Mouse (Mus musculus) layer of hippocampus, adult 9-11 months (tissue): ENCODE results near the gene Klk14.
"Not testable (repeated sequence)": the region's sequence is repeated elsewhere in the genome, so short reads cannot be mapped to it uniquely, and the experiment has no call there.

Experiments used
- DNase-seq: peaks from one replicate; pipeline ENCODE4 v3.0.0; 2022

The Klk14 gene

DNA sequence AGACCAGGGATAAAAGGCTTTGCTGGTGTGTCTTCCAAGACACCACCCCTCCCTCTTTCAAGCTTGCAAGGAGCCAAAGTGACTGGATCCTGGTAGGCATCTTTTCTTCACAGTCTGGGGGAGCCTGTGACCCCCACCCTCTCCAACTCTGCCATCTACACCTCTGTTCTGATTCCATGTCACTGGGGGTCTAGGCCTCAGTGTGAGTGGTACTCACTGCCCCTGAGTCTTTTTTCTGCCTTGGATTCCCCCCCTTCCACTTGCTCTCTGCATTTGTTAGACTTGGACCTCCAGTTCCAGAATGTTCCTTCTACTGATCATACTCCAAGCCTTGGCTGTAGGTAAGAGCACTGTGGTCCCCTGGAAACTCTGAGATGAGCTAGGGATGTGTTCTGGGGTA lies at the start of gene Klk14:
Gene Klk14, plus strand, starts transcription at position 301 of the 400 bp plus-strand sequence.
- no peak for DNase-seq

DNA sequence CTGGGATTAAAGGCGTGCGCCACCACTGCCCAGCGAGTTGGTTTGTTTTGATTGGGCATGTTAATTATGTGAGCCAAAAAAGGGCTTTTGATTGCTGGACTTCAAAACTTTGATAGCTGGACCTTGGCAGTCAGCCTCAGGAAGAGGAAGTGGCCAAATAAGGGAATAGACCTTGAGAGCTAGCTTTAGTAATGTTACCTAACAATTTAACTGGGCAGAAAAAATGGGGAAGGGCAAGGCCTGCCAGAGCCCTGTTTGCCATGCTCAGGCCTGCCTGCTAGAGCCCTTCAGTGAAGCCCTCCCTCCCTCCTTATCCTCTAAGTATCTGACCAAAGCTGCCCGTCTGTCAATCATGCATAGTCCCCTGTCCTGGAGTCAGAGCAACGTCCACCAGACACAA lies 47.6 kb upstream of the Klk14 start:
- no peak for DNase-seq

DNA sequence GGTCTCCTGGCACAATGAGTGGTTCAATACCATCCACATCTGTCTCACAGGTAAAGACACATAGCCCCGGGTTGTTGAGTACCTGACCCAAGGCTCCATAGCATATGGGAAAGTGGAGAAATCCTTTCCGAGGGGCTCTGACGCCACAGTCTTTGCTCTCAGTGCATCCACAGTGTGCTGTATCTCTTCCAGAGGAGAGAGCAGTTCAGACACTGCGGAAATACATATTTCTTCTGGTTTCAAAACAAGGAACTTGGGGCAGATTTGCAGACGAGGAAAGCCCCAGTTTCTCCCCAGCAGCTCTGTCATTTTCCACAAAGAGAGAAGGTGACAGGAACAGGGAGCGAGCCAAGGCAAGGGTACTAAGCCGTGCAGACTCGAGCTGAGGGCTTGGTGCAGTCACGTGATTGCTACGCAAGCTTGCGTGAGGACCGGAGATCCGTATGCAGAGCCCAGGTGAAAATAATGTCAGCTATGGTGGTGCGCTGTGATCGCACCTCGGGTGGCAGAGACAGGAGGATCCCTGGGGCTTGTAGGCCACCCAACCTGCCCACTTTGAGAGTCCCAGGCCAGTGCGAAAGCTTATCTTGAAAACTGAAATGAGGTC lies 47.1 kb upstream of the Klk14 start:
- DNase-seq = no peak

DNA sequence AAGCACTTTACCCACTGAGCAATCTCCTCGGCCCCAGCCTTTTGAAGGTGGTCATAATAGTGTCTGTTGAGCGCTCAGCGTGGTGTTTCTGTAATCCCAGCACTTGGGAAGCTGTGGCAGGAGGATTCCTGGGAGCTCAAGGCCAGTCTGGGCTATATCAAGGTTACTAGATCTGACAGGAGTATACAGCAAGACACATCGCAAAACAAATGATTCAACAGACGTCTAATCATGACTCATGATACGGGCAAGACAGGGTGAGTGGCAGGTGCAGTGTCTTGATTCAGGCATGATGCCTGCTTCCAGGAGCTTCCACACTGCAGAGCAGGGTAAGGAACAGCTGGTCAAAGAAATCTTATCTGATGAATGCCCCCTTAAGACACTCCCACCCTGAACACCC lies 37.5 kb upstream of the Klk14 start:
- no peak for DNase-seq

DNA sequence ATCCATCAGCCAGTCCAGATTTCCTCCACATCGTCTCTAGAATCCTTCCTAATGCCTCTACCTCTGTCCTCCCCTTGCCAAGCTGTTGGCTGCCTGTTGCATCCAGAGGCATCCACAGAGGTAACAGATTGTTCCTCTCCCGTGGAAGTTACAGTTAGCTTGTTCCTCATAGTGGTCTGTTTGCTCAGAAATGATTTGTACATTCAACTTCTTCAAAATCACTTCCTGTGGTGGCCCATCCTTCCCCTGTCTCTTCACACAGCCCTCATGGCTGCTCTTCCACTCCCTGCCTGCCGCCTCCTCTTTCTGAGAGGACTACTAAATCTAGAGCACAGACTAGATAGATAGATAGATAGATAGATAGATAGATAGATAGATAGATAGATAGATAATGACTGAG lies 35.7 kb upstream of the Klk14 start:
- DNase-seq = no peak

DNA sequence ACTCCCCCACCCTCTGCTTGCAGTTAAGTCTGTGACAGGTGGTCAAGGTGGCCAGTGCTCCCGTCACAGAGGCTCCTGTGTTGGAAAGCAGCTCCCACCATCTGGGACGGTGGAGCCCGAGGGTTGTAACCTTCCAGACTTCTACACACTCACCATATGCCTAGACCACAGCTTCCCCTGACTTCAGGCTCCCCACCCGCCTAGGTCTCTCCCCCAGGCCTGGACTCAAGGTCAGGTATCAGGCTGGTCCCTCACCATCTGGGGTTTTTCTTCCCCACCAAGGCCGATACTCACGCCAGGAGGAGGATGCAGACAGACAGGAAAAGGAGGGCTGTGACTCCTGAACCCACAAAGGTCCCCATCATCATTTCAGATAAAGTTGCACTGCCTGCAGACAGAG lies 34.0 kb upstream of the Klk14 start:
- no peak for DNase-seq

DNA sequence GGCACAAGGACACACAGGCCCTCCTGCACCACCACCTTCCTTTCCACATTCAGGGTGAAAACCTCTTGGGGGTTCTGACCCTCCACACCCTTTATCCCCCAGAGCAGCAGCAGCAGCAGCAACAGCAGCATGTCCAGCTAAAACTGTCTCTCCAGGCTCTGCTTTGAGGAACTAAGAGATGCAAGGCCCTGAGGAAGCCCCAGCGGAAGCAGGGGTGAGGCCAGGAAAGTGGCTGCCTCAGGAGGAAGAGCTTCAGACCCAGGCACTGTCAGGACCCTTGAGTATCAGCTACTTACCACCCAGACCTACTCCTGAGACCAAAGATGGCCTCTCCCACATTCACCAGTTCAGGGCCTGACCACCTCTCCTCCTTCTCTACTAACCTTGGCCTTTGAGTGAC lies 30.2 kb upstream of the Klk14 start, which contains the start of gene Siglece:
Gene Siglece, minus strand, starts transcription at position 160 of the 400 bp plus-strand sequence.
- DNase-seq = no peak

DNA sequence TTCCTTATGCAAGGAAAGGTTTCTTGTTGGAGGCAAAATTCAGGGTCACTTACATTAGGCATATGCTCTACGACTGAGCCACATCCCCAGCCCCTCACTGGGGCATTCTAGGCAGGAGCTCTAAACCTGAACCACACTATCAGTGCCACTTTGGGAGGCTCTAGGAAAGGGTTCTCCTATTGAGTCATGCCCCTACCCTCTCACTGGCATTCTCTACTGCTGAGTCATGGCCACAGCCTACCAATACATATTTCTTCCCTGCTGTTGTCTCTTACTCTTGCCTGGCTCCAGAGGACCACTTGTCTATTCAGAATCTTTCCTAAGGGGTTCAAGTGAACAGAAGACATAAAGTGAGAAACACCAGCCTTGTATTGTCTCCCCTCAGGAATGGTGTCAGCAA lies 27.4 kb upstream of the Klk14 start:
- DNase-seq = no peak

DNA sequence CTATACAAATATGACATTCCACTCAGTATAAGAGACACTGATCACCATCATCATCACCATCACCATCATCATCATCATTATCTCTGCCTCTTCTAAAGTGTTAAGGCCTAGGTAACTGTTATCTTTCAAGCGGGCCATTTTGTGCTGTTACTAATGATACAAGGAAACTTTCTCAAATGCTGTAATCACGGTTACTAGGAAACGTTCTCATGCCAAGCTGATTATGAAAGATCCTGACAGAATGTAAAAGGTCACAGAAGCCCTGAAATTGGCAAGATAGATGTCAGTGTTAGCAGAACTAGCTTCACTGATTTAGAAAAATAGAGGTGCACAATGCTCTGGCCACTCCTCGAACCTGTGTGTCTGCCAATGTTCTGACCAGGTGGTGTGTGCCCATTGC lies 23.0 kb upstream of the Klk14 start:
- not testable (repeated sequence) for DNase-seq

DNA sequence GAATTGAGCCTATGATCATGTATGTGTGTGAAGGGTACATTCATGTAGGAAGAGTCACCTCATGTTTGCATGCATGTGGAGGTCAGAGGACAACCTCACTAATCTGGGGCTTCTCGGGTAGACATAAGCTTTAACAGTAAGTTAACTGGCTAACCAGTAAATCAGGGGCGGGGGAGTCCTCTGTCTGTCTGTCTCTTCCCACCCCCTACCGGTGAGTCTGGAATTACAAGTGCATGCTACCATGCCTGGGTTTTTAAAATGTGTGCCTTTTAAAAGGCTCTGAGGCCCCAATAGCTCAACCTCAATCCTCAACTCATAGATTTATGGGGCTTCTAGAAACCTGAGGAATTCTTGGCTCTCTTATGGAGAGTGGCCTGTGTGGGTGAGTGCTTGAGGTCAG lies 21.6 kb upstream of the Klk14 start:
- no peak for DNase-seq

DNA sequence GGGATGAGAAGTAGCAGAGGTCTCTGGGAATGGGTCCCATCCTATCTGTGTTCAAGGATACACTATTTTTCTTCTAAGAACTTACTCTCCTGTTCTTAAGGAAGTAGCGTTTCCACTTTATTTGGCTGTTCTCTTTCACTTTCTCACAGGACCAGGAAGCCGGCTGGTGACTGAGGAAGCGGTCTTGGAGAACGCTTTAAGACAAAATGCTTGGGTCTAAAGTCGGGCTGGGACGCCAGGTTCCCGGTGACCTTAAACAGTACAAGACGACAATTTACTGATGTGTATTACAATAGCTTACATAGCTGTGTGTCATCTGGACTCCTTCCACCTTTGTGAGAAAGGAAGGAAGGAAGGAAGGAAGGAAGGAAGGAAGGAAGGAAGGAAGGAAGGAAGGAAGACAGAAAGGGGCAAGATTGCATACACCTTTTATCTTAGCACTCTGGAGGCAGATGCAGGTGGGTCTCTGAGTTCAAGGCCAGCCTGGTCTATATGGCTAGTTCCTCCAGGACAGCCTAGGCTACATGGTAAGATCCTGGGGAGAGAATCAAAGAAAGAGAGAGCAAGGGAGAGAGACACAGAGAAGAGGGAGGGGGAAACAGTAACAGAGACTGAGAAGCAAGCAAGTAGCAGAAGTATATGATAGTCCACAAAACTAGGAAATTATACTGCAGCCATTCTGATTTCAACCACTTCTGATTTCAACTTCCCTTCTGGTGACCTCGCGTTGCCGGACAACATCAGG lies 19.0 kb upstream of the Klk14 start:
- DNase-seq = no peak

DNA sequence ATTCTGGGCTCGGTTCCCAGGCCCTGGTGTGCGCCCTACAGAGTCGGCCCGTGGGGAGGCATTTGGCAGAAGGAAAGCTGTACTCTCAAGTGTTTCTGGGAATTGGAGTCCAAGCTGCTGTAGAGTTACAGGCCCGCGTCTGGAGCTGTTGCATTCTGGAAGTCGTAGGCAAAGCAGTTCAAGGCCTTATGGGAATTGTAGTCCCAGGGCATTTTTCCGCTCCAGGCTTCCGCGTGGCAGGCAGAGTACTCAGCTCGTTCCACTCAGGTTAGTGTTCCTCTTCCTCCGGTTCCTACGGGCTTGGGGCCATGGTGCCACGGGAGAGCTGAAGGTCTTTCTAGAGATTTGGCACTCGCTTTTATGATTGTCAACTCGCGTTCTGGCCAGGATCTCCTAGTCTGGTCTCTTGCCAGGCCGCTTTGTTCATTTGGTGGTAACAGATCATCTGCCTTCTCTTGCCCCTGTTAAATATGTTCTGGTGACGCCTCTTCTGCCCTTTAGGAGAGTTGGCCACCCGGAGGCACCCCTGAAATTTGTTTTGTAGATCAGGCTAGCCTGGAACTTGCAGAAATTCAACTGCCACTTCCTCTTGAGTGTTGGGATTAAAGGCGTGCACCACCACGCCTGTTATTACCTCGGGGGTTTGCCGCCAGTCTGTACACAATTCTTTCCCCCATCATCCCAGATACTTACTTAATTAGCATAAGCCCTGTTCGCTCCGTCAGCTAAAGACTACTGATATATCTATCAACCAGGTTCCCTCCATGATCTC lies 18.2 kb upstream of the Klk14 start, which contains the start of gene Ctu1:
Gene Ctu1, plus strand, starts transcription at position 208 of the 772 bp plus-strand sequence.
- DNase-seq = peak; percentile 98

DNA sequence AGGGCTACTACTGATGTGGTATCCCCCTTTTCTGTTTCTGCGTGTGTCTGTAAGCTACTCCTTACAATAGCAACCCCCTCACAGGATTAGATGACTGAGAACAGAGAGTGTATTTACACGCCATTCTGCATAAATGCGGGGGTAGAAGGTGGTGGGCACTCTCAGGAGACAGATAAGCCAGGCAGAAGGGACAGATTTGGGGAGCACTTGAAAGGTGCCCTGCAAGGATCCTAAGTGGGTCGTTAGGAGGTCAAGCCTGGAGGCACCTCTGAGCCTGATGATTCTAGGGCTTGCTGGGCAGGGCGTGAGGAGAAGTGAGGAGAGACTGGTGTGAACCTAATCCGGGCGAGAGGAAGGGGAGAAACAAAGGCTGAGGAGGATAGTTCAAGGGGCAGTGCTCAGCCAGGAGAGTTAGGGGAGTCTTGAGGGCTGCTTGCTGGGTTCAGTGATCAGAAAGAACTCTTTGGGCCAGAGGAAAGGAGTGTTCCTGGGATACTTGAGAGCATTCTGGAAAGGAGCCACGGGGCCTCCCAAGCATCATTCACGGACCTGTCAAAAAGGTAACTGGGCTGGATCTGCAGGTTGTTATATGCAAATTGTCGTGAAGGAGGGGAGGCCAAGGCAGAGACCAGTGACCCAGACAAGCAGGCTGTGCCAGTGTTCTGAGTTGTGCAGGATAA lies 17.5 kb upstream of the Klk14 start:
- no peak for DNase-seq

DNA sequence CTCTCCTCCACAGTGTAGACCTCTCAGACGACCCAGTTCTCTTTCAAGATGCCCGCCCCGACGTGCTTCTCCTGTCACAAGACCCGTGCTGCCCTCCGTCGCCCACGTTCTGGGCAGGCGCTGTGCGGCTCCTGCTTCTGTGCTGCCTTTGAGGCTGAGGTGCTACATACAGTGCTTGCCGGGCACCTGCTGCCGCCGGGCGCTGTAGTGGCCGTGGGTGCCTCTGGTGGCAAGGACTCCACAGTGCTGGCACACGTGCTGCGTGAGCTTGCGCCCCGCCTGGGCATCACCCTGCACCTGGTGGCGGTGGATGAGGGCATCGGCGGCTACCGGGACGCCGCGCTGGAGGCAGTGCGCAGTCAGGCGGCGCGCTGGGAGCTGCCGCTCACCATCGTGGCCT lies 15.1 kb upstream of the Klk14 start:
- no peak for DNase-seq

DNA sequence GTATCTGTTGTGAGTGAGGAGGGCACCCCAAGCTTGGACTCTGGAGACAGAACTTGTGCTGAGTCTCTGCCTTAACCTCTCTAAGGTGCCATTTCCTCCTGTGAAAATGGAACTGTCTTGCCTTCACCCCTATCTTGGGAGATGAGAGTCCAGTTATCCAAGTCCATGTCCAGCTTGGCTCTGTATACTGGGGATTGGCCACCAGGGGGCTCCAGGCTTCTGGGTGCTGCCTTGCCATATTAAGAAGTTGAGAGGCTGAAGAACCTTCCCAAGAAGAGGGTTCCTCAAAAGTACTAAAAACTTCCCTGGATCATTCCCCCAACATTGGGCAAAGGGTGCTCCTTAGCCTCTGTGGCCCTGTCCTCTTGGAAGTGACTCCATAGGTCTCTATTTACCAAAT lies 11.7 kb upstream of the Klk14 start:
- DNase-seq = no peak

DNA sequence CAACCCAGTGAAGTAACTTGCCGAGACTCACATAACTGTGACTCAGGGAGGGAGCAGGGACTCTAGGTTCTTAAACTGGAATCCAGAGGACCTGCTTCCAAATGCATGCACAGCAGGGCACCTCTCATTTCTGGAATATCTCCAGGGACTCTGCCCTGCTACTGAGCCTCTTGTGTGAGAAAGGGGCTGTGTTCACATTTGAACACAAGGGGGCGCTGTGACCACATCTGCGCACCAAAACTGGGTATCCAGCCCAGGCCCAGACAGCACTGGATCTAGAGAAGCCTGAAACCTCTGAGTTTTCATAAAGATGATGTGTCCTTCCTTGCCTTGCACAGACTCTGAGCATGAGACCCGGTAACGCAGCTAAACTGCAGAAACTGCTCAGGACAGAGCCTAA lies 9.3 kb upstream of the Klk14 start:
- DNase-seq = peak; percentile 61

DNA sequence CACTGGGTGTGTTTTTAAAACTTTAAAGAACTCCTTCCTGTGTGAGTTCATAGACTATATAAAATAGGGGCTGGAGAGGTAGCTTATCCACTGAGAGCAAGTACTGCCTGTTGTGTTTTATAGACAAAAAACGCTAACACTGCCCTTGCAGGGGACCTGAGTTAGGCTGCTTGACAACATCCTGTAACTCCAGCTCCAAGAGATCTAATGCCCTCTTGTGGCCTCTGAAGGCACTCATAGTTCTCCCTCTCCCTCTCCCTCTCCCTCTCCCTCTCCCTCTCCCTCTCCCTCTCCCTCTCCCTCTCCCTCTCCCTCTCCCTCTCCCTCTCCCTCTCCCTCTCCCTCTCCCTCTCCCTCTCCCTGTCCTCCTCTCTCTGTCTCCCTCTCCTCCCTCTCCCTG lies 7.7 kb upstream of the Klk14 start:
- DNase-seq = not testable (repeated sequence)

DNA sequence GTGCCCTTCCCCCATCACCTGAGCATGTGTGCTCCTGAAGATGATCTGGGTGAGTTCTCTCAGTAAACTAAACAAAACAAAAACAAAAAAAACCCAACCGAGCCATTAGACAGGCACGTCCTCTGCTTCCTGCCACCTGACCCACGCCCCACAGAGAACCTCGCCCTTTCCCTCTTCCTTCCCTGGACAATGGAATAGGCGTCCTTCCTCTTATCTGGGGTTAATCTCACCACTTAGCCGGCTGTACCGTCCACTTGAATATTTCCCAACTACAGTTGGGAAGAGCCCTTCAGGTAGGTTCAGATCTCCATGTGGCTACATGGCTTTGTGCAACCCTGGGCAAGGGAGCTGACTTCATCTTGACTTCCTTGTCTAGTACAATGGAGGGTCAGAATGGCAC lies 5.1 kb upstream of the Klk14 start:
- no peak for DNase-seq

DNA sequence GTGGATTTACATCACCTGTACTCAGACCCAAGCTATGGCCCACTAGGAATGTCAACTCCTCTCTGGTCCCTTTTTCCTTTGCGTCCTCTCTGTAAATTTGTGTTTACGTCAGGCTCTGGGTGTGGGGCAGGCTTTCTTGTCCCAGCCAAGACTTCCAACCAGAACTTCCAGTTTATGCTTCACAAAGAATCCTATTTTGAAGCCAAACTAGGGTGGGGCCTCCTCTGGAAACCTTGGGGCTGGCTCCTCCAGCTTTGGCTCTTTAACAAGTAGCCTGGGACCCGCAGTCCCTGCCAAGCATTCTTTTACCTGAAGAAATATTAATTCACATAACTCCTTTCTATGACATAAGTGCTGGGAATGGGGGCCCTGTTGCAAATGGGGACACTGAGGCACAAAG lies 19.8 kb downstream of the Klk14 start:
- DNase-seq = no peak

DNA sequence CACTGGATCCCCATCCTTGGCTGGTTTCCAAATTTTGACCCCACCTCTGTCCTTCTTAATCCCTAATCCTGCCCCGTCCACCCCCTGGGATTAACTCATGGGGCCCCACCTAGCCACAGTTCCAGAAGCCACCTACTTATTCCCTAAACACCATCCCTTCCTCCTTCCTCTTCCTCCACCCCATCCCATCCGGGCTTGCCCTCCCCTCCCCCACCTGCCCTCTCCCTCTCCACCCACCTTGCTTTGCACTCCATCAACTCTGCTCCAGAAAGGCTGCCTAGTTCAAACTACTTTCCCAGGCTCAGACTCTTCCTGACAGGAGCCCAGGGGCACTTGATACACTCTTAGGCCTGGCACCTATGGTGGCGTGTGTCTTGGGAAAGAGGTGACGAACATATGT lies 22.0 kb downstream of the Klk14 start, which contains the start of gene Klk13:
Gene Klk13, plus strand, starts transcription at position 301 of the 400 bp plus-strand sequence.
- no peak for DNase-seq

DNA sequence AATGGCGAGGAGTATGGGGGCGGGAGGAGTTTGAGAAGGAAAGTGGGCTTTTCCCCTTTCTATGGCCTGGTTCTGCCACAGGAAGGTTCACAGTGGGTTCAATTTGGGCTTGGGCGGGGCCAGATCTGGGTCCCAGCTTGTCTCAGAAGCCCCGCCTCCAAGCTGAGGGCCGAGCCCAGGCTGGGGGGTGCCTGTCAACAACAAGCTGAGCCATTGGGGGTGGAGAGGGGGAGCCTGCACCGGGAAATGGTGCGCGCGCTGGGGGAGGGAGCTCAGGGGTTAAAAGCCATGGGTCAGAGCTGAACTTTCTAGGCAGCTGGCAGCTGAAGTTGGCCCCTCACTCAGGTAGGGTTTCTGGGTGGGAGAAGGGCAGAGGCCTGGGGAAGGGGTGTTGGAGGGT lies 22.7 kb downstream of the Klk14 start:
- no peak for DNase-seq

DNA sequence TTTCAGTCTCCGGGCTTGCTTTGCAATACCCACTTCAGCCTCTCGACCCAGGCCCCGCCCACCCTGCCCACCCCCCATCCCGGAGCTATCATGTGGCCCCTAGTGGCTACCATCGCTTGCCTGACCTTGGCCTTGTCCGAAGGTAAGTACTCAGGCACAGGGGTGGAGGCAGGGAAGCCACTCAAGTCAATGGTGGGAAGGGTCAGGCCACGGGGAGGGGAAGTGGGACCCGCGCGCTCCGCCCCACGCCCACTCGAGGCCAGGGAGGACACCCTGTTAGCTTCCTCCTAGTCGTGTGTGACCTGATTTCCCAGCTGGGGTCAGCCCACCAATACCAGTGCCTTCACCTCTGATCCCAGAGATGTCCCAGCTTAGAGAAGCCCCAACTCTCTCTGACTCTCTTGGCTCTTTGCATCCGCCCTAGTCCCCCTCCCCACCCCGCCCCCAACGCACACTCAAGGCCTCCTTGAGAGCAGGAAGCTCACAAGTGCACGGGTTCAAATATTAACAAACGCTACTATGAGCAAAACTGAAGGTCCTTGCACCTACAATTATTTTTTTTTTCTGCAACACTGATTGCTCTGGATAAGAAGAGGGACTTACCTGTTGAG lies 23.6 kb downstream of the Klk14 start:
- no peak for DNase-seq
